Mouse (Mus musculus): Measurements from ENCODE around the gene Ano9. TPM values are rescaled to one million over a fixed set of nuclear protein-coding genes. Genes with fewer than 3 reads are reported as not detected.

Ano9 gene
- 0.23 TPM in 1 of 2 replicates, not detected in the other for total RNA-seq (2014; fragmentation: Nextera tagmentation)
- total RNA-seq (2017) = 0.06 and 1.7 TPM in 2 replicates
- not detected in 2 replicates for polyA plus RNA-seq (2012)

DNA sequence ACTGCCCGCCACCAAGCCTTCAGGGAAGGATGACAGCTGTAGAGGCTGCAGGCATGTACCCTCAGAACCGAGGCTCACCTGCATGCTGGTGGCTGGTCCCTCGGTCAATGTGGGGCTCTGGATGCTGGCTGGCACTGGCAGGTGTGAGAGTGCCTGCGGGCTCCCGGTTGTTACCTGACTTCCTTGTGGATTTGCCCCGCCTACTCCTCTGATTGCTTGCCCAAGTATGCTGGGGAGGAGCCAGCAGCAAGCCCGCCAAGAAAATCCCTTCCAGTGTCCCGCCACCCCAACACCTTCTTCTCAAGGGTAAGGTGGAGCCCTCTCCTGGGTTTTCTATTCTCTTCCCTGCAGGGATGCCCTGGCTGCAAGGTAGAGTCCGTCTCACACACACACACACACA, at the start of gene Ano9:
TSS of gene Ano9 (minus strand) at position 171 of the 400 bp plus-strand sequence.
- Histone ChIP-seq H3K4me1 (ENCODE audit: insufficient read depth, low read depth, low read length) (peaks cover 26% of the 10 kb centered on the region), H3K27me3 (ENCODE audit: insufficient read depth, low read length) (peaks cover 50% of the 10 kb centered on the region), H3K36me3 (replicated peaks) (no peaks in the 10 kb centered on the region), H3K4me3 (ENCODE audit: low read depth, low read length) (no peak within 1 kb of the TSS), H3K9me3 (replicated peaks) (no peaks in the 10 kb centered on the region)
- DNase-seq (ENCODE audit: low spot score) (no peak), ATAC-seq (ENCODE audit: extremely low read depth, insufficient number of reproducible peaks, low FRiP score, poor library complexity, severe bottlenecking) (no peak)
- TF ChIP-seq GATA2 (IDR thresholded peaks at IDR 0.05; ENCODE audit: borderline replicate concordance, low read depth, low read length) = no peak
- no peak for TF ChIP-seq TAL1 (conservative IDR thresholded peaks at IDR 0.05; ENCODE audit: low read depth, low read length)
- no peak for TF ChIP-seq CTCF (IDR thresholded peaks at IDR 0.05; ENCODE audit: low read depth, low read length)
- TF ChIP-seq POLR2AphosphoS5 (IDR thresholded peaks at IDR 0.05; ENCODE audit: insufficient replicate concordance, low read depth, low read length) = no peak
- TF ChIP-seq GATA1 (IDR thresholded peaks at IDR 0.05; ENCODE audit: borderline replicate concordance, low read length) = no peak

DNA sequence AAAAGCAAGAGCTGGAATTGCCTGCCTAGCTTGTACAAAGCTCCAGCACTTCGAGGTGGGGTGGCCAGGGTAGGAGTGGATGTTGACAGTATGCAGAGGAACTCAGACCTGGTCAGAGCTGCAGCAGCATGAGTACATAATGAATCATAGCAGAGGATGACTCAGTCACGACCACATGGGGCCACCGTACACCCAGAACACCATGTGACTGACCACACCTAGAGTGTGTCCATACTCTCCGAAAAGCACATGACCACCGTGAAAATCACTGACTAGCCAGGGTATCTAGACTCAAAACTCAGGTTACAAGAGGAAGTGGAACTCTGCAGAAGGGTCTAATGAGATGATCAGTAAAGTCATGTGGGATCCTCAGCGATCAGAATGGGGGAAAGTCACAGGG, 47.2 kb upstream of the Ano9 start:
- no peak overlapping the region for H3K4me3 ChIP-seq (ENCODE audit: low read depth, low read length)
- DNase-seq (ENCODE audit: low spot score) (no peak), ATAC-seq (ENCODE audit: extremely low read depth, insufficient number of reproducible peaks, low FRiP score, poor library complexity, severe bottlenecking) (peak; percentile 48; the same call in 1 of the 2 replicates)
- no peaks in the 10 kb centered on the region for H3K9me3 ChIP-seq (replicated peaks)
- H3K4me1 ChIP-seq (ENCODE audit: insufficient read depth, low read depth, low read length) = peaks cover 49% of the 10 kb centered on the region
- no peak for TF ChIP-seq GATA2 (IDR thresholded peaks at IDR 0.05; ENCODE audit: borderline replicate concordance, low read depth, low read length)
- H3K36me3 ChIP-seq (replicated peaks) = peaks cover 73% of the 10 kb centered on the region
- H3K27me3 ChIP-seq (ENCODE audit: insufficient read depth, low read length) = no peaks in the 10 kb centered on the region

DNA sequence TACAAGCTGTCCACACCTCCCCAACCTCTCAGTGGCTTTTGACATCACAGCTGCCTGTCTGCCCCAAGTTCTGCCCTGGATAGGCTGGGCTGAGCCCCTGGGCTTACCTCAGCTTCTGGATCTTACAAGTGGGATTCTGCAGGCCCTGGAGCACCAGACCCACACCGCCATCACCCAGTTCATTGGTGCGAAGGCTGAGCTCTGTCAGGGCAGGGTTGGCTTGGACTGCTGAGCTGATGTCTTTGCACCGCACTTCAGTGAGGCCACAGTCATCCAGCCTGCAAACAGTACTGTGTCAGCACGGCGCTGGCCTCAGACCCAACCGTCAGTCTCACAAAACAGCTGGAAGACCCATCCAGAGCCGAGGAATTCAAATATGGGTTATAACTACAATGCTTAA, 46.8 kb upstream of the Ano9 start:
- DNase-seq (ENCODE audit: low spot score) = no peak
- ATAC-seq (ENCODE audit: extremely low read depth, insufficient number of reproducible peaks, low FRiP score, poor library complexity, severe bottlenecking) = no peak
- no peak for TF ChIP-seq TAL1 (conservative IDR thresholded peaks at IDR 0.05; ENCODE audit: low read depth, low read length)
- no peak for TF ChIP-seq GATA2 (IDR thresholded peaks at IDR 0.05; ENCODE audit: borderline replicate concordance, low read depth, low read length)
- TF ChIP-seq CTCF (IDR thresholded peaks at IDR 0.05; ENCODE audit: low read depth, low read length) = no peak
- no peak for TF ChIP-seq POLR2AphosphoS5 (IDR thresholded peaks at IDR 0.05; ENCODE audit: insufficient replicate concordance, low read depth, low read length)
- TF ChIP-seq GATA1 (IDR thresholded peaks at IDR 0.05; ENCODE audit: borderline replicate concordance, low read length) = no peak
- Histone ChIP-seq H3K4me1 (ENCODE audit: insufficient read depth, low read depth, low read length) (peaks cover 45% of the 10 kb centered on the region), H3K36me3 (replicated peaks) (peaks cover 76% of the 10 kb centered on the region), H3K27me3 (ENCODE audit: insufficient read depth, low read length) (no peaks in the 10 kb centered on the region), H3K4me3 (ENCODE audit: low read depth, low read length) (no peak overlapping the region), H3K9me3 (replicated peaks) (no peaks in the 10 kb centered on the region)

DNA sequence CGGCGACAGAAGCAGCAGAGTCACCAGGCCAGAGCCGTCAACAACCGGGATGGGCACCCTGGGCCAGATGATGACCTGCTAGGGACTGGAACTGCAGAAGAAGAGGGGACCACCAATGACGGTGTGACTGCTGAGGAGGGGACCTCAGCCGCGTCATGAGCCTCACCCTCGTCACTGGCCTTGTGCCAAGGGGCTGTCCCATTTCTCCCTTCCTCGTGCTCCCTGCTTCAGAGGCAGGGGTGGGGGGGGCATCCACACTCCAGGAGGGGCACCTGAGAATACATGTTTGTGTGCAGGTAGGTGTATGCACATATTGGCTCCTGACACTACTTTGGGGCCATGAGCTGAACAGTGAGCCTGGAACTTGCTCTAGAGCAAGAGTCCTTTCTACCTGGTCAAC, 37.8 kb upstream of the Ano9 start:
- H3K36me3 ChIP-seq (replicated peaks) = peaks cover 89% of the 10 kb centered on the region
- no peaks in the 10 kb centered on the region for H3K4me1 ChIP-seq (ENCODE audit: insufficient read depth, low read depth, low read length)
- H3K4me3 ChIP-seq (ENCODE audit: low read depth, low read length) = no peak overlapping the region
- H3K9me3 ChIP-seq (replicated peaks) = no peaks in the 10 kb centered on the region
- TF ChIP-seq CTCF (IDR thresholded peaks at IDR 0.05; ENCODE audit: low read depth, low read length) (no peak), GATA2 (IDR thresholded peaks at IDR 0.05; ENCODE audit: borderline replicate concordance, low read depth, low read length) (no peak), GATA1 (IDR thresholded peaks at IDR 0.05; ENCODE audit: borderline replicate concordance, low read length) (no peak), POLR2AphosphoS5 (IDR thresholded peaks at IDR 0.05; ENCODE audit: insufficient replicate concordance, low read depth, low read length) (no peak), TAL1 (conservative IDR thresholded peaks at IDR 0.05; ENCODE audit: low read depth, low read length) (no peak)
- no peak for ATAC-seq (ENCODE audit: extremely low read depth, insufficient number of reproducible peaks, low FRiP score, poor library complexity, severe bottlenecking)
- no peak for DNase-seq (ENCODE audit: low spot score)
- H3K27me3 ChIP-seq (ENCODE audit: insufficient read depth, low read length) = no peaks in the 10 kb centered on the region

DNA sequence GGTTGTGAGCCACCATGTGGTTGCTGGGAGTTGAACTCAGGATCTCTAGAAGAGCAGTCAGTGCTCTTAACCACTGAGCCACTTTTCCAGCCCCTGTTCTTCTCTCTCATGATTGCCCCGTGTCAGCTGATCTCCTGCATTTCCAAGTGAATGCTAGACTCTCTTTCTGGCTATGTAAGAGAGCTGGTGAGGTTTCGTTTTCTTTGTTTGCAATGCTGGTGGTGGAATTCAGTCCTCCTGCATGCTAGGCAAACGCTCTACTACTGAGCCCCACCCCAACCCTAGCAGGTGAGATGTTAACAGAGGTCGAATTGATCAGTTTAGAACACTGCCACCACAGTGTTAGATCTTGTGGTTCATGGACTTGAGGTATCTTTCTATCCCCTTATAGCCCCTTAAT, 31.0 kb upstream of the Ano9 start:
- Histone ChIP-seq H3K4me1 (ENCODE audit: insufficient read depth, low read depth, low read length) (peaks cover 7% of the 10 kb centered on the region; the same call in 1 of the 2 replicates), H3K4me3 (ENCODE audit: low read depth, low read length) (no peak overlapping the region), H3K36me3 (replicated peaks) (peaks cover 93% of the 10 kb centered on the region), H3K27me3 (ENCODE audit: insufficient read depth, low read length) (no peaks in the 10 kb centered on the region), H3K9me3 (replicated peaks) (no peaks in the 10 kb centered on the region)
- ATAC-seq (ENCODE audit: extremely low read depth, insufficient number of reproducible peaks, low FRiP score, poor library complexity, severe bottlenecking) = no peak
- TF ChIP-seq GATA2 (IDR thresholded peaks at IDR 0.05; ENCODE audit: borderline replicate concordance, low read depth, low read length) (no peak), CTCF (IDR thresholded peaks at IDR 0.05; ENCODE audit: low read depth, low read length) (no peak), TAL1 (conservative IDR thresholded peaks at IDR 0.05; ENCODE audit: low read depth, low read length) (no peak), GATA1 (IDR thresholded peaks at IDR 0.05; ENCODE audit: borderline replicate concordance, low read length) (no peak), POLR2AphosphoS5 (IDR thresholded peaks at IDR 0.05; ENCODE audit: insufficient replicate concordance, low read depth, low read length) (no peak)
- no peak for DNase-seq (ENCODE audit: low spot score)

DNA sequence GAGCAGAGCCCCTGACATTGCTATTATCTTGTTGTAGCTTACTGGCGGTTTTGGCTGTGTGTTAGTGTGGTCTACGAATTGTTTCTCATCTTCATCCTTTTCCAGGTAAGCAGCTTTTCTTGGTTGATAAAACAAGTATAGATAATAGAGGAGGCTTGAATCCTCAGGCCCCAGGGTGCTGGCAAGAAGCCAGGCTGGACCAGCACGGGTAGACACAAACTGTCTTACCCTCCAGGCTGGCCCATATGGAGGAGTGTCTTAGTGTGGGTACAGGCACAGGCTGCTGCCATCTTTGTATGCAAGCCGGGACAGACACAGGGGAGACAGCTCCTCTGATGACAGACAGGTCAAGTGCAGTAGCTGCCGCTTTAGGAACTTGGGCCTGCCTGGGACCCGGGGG, 29.4 kb upstream of the Ano9 start:
- no peaks in the 10 kb centered on the region for H3K27me3 ChIP-seq (ENCODE audit: insufficient read depth, low read length)
- no peak for ATAC-seq (ENCODE audit: extremely low read depth, insufficient number of reproducible peaks, low FRiP score, poor library complexity, severe bottlenecking)
- DNase-seq (ENCODE audit: low spot score) = no peak
- no peak overlapping the region for H3K4me3 ChIP-seq (ENCODE audit: low read depth, low read length)
- TF ChIP-seq POLR2AphosphoS5 (IDR thresholded peaks at IDR 0.05; ENCODE audit: insufficient replicate concordance, low read depth, low read length) (no peak), GATA2 (IDR thresholded peaks at IDR 0.05; ENCODE audit: borderline replicate concordance, low read depth, low read length) (no peak), GATA1 (IDR thresholded peaks at IDR 0.05; ENCODE audit: borderline replicate concordance, low read length) (no peak), TAL1 (conservative IDR thresholded peaks at IDR 0.05; ENCODE audit: low read depth, low read length) (no peak)
- H3K36me3 ChIP-seq (replicated peaks) = peaks cover 92% of the 10 kb centered on the region
- peaks cover 8% of the 10 kb centered on the region for H3K4me1 ChIP-seq (ENCODE audit: insufficient read depth, low read depth, low read length)
- no peaks in the 10 kb centered on the region for H3K9me3 ChIP-seq (replicated peaks)

Measured in G1E (cell line).